28 mouse cellular contexts compared by ENCODE assay signal in the genomic region with DNA sequence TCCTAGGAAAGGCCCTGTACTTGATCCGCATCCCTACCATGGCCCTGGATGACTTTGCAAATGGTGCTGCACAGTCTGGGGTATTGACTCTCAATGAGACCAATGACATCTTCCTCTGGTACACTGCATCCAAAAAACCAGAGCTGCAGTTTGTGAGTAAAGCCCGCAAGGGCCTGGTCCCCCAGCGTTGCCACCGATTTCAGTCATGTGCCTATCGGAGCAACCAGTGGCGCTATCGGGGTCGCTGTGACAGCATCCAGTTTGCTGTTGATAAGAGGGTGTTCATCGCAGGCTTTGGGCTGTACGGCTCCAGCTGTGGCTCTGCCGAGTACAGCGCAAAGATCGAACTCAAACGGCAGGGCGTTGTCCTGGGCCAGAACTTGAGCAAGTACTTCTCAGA. TPM values are rescaled to one million over a fixed set of nuclear protein-coding genes. Genes with fewer than 3 reads are reported as not detected.
DNase-seq lines count a peak whose midpoint lies in the region; ATAC-seq and TF ChIP-seq lines count a peak whose summit lies in the region.
"Had no signal": no experiment of that assay in that cellular context is flagged by ENCODE, and none has a peak within 500 bp of the region (broad histone marks: within the 10 kb centered on the region; RNA-seq: fewer than 3 reads in every experiment).

No protein-coding gene starts in this region.

- peak overlapping the region; percentile 74 for H3K4me3 ChIP-seq in layer of hippocampus, adult 2 months
- H3K4me3 ChIP-seq: embryonic facial prominence, embryonic 10.5 days; embryonic facial prominence, embryonic 13.5 days; erythroblast, embryonic 14.5 days; forebrain, embryonic 12.5 days; forebrain, embryonic 15.5 days; heart, adult 2 months; heart, embryonic 10.5 days; heart, embryonic 13.5 days; hindbrain, embryonic 12.5 days had no signal

- peak; percentile 46 for DNase-seq in cerebellum, adult 11-12 months
- DNase-seq in cerebellum, adult 11 months: no peak
- DNase-seq in cerebellum, adult 8-10 months: peak; percentile 37
- DNase-seq in cerebellum, adult 9-10 months: no peak
- no peak for DNase-seq in layer of hippocampus, adult 2 months (ENCODE audit: low spot score in 2 of 2)
- DNase-seq in layer of hippocampus, adult 8-10 months (ENCODE audit: low spot score in 2 of 2): no peak
- peak; percentile 57 to 64 for DNase-seq in cerebellum, postnatal 25 days
- DNase-seq: adrenal gland, adult 8-10 months; adrenal gland, postnatal 25 days; embryo, embryonic 11 days; heart, postnatal 4 days; kidney, adult 18-20 months; kidney, adult 9 months had no signal

- TF ChIP-seq CTCF in layer of hippocampus, adult 2 months (conservative IDR thresholded peaks at IDR 0.05): no peak

- no peak for ATAC-seq in megakaryocyte-erythroid progenitor cell, adult 5-6 weeks (replicated peaks; ENCODE audit: low FRiP score, low TSS enrichment, poor library complexity, severe bottlenecking)
- ATAC-seq: activated CD4-positive, CD25-positive, alpha-beta regulatory T cell, adult 4 months; forebrain, embryonic 15.5 days; hindbrain, postnatal 0 days; inflammation-experienced regulatory T-cells, adult 6 months; intestine, embryonic 16.5 days; Patski had no signal

- peak overlapping the region; percentile 94; the same call in 1 of the 2 replicates for H3K27ac ChIP-seq in layer of hippocampus, adult 2 months
- H3K27ac ChIP-seq: embryonic facial prominence, embryonic 10.5 days; embryonic facial prominence, embryonic 13.5 days; forebrain, embryonic 12.5 days; forebrain, embryonic 15.5 days; heart, embryonic 10.5 days; heart, embryonic 13.5 days; hindbrain, embryonic 12.5 days; hindbrain, postnatal 0 days had no signal

RNA-seq across cellular contexts. Expression of gene Btbd3, which starts 27.5 kb away (rescaled TPM):
- total RNA-seq in layer of hippocampus, adult 2 months (2021): 100 to 1,000 TPM; 209 to 210 TPM
- total RNA-seq in layer of hippocampus, adult 8-10 months (2022): 100 to 1,000 TPM; 171 to 180 (median 177) TPM
- 0.85 and 2.0 TPM in 2 replicates for total RNA-seq in megakaryocyte-erythroid progenitor cell, adult 5-6 weeks (2014; fragmentation: Nextera tagmentation)
- 1.1 and 2.5 TPM in 2 replicates for total RNA-seq in megakaryocyte-erythroid progenitor cell, adult 5-6 weeks (2017)

Comparison
In these comparisons a context has a peak if more than half of its experiments do, and no peak if none do; other contexts are left out.
1. DNase-seq: peak in cerebellum, adult 11-12 months (single experiment), cerebellum, adult 8-10 months (single experiment) and cerebellum, postnatal 25 days (2 of 2); none in cerebellum, adult 11 months (single experiment), cerebellum, adult 9-10 months (single experiment), layer of hippocampus, adult 2 months (0 of 2) and layer of hippocampus, adult 8-10 months (0 of 2).
2. RNA of gene Btbd3, which starts 27.5 kb away (total RNA-seq): 209 to 210 TPM in layer of hippocampus, adult 2 months and 171 to 180 TPM in layer of hippocampus, adult 8-10 months; 0.85 to 2.5 TPM in megakaryocyte-erythroid progenitor cell, adult 5-6 weeks; every median in the first group is over 10 times any median in the second.